Mouse (Mus musculus): ENCODE data around the gene Syne1. TPM values are rescaled to one million over a fixed set of nuclear protein-coding genes. Genes with fewer than 3 reads are reported as not detected.

Syne1 gene
- total and polyA plus RNA-seq, 3 experiments: 5.3 to 6.8 TPM; not detected in 1

GRCm38 (mm10) chr10:5205570-5205969, 345.7 kb downstream of the Syne1 start:
- no peak for TF ChIP-seq ZC3H11A (IDR thresholded peaks at IDR 0.05; ENCODE audit: low read depth, low read length)
- TF ChIP-seq E2F4 (IDR thresholded peaks at IDR 0.05; ENCODE audit: borderline replicate concordance, low read depth, low read length): no peak
- TF ChIP-seq NELFE (IDR thresholded peaks at IDR 0.05; ENCODE audit: low read depth, low read length): no peak
- no peak for TF ChIP-seq ZNF384 (IDR thresholded peaks at IDR 0.05; ENCODE audit: low read depth, low read length)
- no peak for TF ChIP-seq MEF2A (IDR thresholded peaks at IDR 0.05; ENCODE audit: extremely low read depth, insufficient replicate concordance, low read depth, low read length, poor library complexity, severe bottlenecking)
- TF ChIP-seq CTCF (IDR thresholded peaks at IDR 0.05 in 2 of 3, conservative IDR thresholded peaks at IDR 0.05 in 1 of 3; ENCODE audit: control insufficient read depth in 1 of 3, insufficient read depth in 1 of 3, low read depth in 2 of 3, low read length in 3 of 3, poor library complexity in 1 of 3, severe bottlenecking in 1 of 3): no peak
- TF ChIP-seq NRF1 (IDR thresholded peaks at IDR 0.05; ENCODE audit: insufficient read depth, low read depth, low read length, poor library complexity, severe bottlenecking): no peak
- H3K4me1 ChIP-seq (ENCODE audit: control insufficient read depth in 1 of 2, insufficient read depth in 2 of 2, low read length in 2 of 2): peaks cover 34 to 43% of the 10 kb centered on the region in 2 experiments

GRCm38 (mm10) chr10:5203837-5204236, 347.4 kb downstream of the Syne1 start:
- H3K4me3 ChIP-seq (ENCODE audit: control insufficient read depth in 1 of 2, insufficient read depth in 1 of 2, low read depth in 2 of 2, low read length in 2 of 2): no peak overlapping the region

More at GRCm38 (mm10) chr10:5205570-5205969, 345.7 kb downstream of the Syne1 start:
- Histone ChIP-seq H3K79me2 (ENCODE audit: control insufficient read depth, insufficient read depth, low read length, poor library complexity) (no peaks in the 10 kb centered on the region), H3K4me3 (ENCODE audit: control insufficient read depth in 1 of 2, insufficient read depth in 1 of 2, low read depth in 2 of 2, low read length in 2 of 2) (peak overlapping the region in 1 of 2 experiments; percentile 8; a peak in 1 of 4 replicates), H3K9me3 (replicated peaks; ENCODE audit: insufficient read depth, low read length) (no peaks in the 10 kb centered on the region), H3K27ac (ENCODE audit: control insufficient read depth, low read depth, low read length) (peak overlapping the region; percentile 84), H3K36me3 (ENCODE audit: control insufficient read depth in 1 of 2, insufficient read depth in 2 of 2, low read length in 2 of 2) (peaks cover 0 to 44% of the 10 kb centered on the region in 2 experiments; a peak in 2 of 4 replicates), H3K27me3 (ENCODE audit: control insufficient read depth in 1 of 2, insufficient read depth in 2 of 2, low read length in 2 of 2) (no peaks in the 10 kb centered on the region), H3K9ac (ENCODE audit: control insufficient read depth, low read depth, low read length, poor library complexity, severe bottlenecking) (0 out of 2 replicates have a peak overlapping the region, but pooled peaks have one; percentile 26)
- DNase-seq (ENCODE audit: low read depth, low spot score): no peak

GRCm38 (mm10) chr10:5197356-5197755, 353.9 kb downstream of the Syne1 start:
- H3K36me3 ChIP-seq (ENCODE audit: control insufficient read depth in 1 of 2, insufficient read depth in 2 of 2, low read length in 2 of 2): peaks cover 0 to 20% of the 10 kb centered on the region in 2 experiments; a peak in 2 of 4 replicates
- no peak overlapping the region for H3K9ac ChIP-seq (ENCODE audit: control insufficient read depth, low read depth, low read length, poor library complexity, severe bottlenecking)
- H3K79me2 ChIP-seq (ENCODE audit: control insufficient read depth, insufficient read depth, low read length, poor library complexity): peaks cover 3% of the 10 kb centered on the region; the same call in 1 of the 2 replicates
- no peaks in the 10 kb centered on the region for H3K9me3 ChIP-seq (replicated peaks; ENCODE audit: insufficient read depth, low read length)
- no peaks in the 10 kb centered on the region for H3K27me3 ChIP-seq (ENCODE audit: control insufficient read depth in 1 of 2, insufficient read depth in 2 of 2, low read length in 2 of 2)
- peak overlapping the region; percentile 27; the same call in 1 of the 2 replicates for H3K27ac ChIP-seq (ENCODE audit: control insufficient read depth, low read depth, low read length)
- no peak overlapping the region for H3K4me3 ChIP-seq (ENCODE audit: control insufficient read depth in 1 of 2, insufficient read depth in 1 of 2, low read depth in 2 of 2, low read length in 2 of 2)
- H3K4me1 ChIP-seq (ENCODE audit: control insufficient read depth in 1 of 2, insufficient read depth in 2 of 2, low read length in 2 of 2): peaks cover 17 to 19% of the 10 kb centered on the region in 2 experiments
- TF ChIP-seq GATA1 (IDR thresholded peaks at IDR 0.05; ENCODE audit: low read depth, low read length): 0 out of 2 replicates have a peak, but pooled peaks have one; percentile 12
- peak; percentile 51 for TF ChIP-seq TAL1 (IDR thresholded peaks at IDR 0.05; ENCODE audit: low read length)
- peak; percentile 34; the same call in 1 of the 2 replicates for TF ChIP-seq USF1 (IDR thresholded peaks at IDR 0.05; ENCODE audit: low read depth, low read length)
- no peak for TF ChIP-seq BHLHE40 (IDR thresholded peaks at IDR 0.05; ENCODE audit: borderline replicate concordance, low read depth, low read length)
- peak; percentile 68 for DNase-seq (ENCODE audit: low read depth, low spot score)

More at GRCm38 (mm10) chr10:5203837-5204236, 347.4 kb downstream of the Syne1 start:
- Histone ChIP-seq H3K36me3 (ENCODE audit: control insufficient read depth in 1 of 2, insufficient read depth in 2 of 2, low read length in 2 of 2) (peaks cover 0 to 30% of the 10 kb centered on the region in 2 experiments; a peak in 2 of 4 replicates), H3K27me3 (ENCODE audit: control insufficient read depth in 1 of 2, insufficient read depth in 2 of 2, low read length in 2 of 2) (no peaks in the 10 kb centered on the region), H3K9me3 (replicated peaks; ENCODE audit: insufficient read depth, low read length) (no peaks in the 10 kb centered on the region), H3K9ac (ENCODE audit: control insufficient read depth, low read depth, low read length, poor library complexity, severe bottlenecking) (no peak overlapping the region), H3K27ac (ENCODE audit: control insufficient read depth, low read depth, low read length) (no peak overlapping the region), H3K79me2 (ENCODE audit: control insufficient read depth, insufficient read depth, low read length, poor library complexity) (no peaks in the 10 kb centered on the region), H3K4me1 (ENCODE audit: control insufficient read depth in 1 of 2, insufficient read depth in 2 of 2, low read length in 2 of 2) (peaks cover 25 to 30% of the 10 kb centered on the region in 2 experiments)
- no peak for DNase-seq (ENCODE audit: low read depth, low spot score)
- TF ChIP-seq POLR2AphosphoS5 (IDR thresholded peaks at IDR 0.05; ENCODE audit: borderline replicate concordance, low read depth, low read length): no peak
- no peak for TF ChIP-seq ETS1 (IDR thresholded peaks at IDR 0.05; ENCODE audit: low read depth, low read length)
- no peak for TF ChIP-seq MEF2A (IDR thresholded peaks at IDR 0.05; ENCODE audit: extremely low read depth, insufficient replicate concordance, low read depth, low read length, poor library complexity, severe bottlenecking)
- no peak for TF ChIP-seq RAD21 (IDR thresholded peaks at IDR 0.05; ENCODE audit: low read depth, low read length)
- TF ChIP-seq SIN3A (IDR thresholded peaks at IDR 0.05; ENCODE audit: low read length): no peak
- no peak for TF ChIP-seq MYC (IDR thresholded peaks at IDR 0.05; ENCODE audit: low read depth, low read length)
- TF ChIP-seq GATA1 (IDR thresholded peaks at IDR 0.05; ENCODE audit: low read depth, low read length): no peak
- TF ChIP-seq CHD1 (IDR thresholded peaks at IDR 0.05; ENCODE audit: low read depth, low read length): no peak
- no peak for TF ChIP-seq POLR2AphosphoS2 (IDR thresholded peaks at IDR 0.05; ENCODE audit: low read length)
- no peak for TF ChIP-seq NELFE (IDR thresholded peaks at IDR 0.05; ENCODE audit: low read depth, low read length)
- TF ChIP-seq USF2 (IDR thresholded peaks at IDR 0.05; ENCODE audit: borderline replicate concordance in 1 of 2, insufficient read depth in 1 of 2, low read depth in 1 of 2, low read length in 2 of 2): no peak
- no peak for TF ChIP-seq KAT2A (conservative IDR thresholded peaks at IDR 0.05; ENCODE audit: low read depth, low read length)
- no peak for TF ChIP-seq ZMIZ1 (IDR thresholded peaks at IDR 0.05; ENCODE audit: low read depth, low read length)

Measured in MEL (cell line).